Mouse (Mus musculus) CD4-positive naive resting alpha-beta T cell, adult 76 days (primary cell): ENCODE data around the gene Zfp286. TPM values are rescaled to one million over a fixed set of nuclear protein-coding genes. Genes with fewer than 3 reads are reported as not detected.

ENCODE experiments used
- total RNA-seq: library from RNA; stranded (reverse); gene quantifications from one replicate; pipeline ENCODE4 v1.2.4, GENCODE M21; 2023

The Zfp286 gene
- 1.9 TPM for total RNA-seq

DNA sequence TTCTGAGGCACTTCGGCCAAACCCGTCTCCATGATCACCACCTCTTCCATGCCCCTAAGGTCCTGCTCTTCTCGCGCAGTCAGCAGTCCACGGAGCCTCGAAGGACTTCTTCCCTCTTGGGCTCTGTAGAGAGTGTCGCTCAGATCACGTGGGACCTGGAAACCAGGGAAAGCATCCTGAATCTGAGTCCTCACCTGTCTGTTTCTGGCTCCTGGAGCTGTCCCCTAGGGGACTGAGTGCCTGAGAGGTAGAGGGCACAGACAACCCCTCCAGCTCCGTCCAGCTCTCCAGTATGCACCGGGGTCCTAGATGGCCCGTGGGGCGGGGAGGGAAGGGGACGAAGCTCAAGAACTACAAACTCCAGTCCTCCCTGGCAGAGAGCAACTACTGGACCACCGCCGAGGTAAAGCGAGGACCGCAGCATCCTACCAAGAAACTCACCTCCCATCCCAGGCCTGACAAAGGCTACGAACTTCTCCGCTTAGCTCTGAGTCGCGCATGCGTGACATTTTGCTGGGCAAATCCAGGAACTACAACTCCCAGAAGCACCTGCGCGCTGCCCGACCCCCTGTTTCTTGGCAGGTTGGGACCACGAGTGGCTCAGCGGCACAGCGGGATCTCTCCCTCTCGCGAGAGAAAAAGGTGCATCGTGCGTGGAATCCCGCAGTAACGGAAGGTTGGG is at the start of gene Zfp286:
Gene Zfp286 (minus strand): TSS at position 528 of the 682 bp plus-strand sequence.

GRCm38 (mm10) chr11:62820059-62820541 is 30.8 kb upstream of the Zfp286 start, which contains the start of gene Trim16:
Gene Trim16 (plus strand): TSS chr11:62820231.

DNA sequence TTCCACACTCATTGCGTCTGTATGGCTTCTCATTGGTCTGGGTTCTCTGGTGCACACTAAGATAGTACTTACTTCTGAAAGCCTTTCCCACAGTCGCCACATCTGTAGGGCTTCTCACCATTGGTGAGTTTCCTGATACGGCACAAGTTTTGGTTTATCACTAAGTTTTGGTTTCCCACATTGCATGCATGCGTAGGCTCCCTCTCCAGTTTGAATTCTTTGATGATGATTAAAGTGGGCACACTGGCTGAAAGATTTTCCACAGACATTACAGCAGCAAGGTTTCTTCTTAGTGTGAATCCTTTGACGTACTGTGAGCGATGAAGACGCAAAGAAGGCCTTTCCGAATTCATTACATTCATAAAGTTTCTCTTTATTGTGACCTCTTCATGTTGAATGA is 36.5 kb downstream of the Zfp286 start, which contains the start of gene Gm10428:
Gene Gm10428 (plus strand): TSS at position 321 of the 400 bp plus-strand sequence.

GRCm38 (mm10) chr11:62731311-62732021 is 57.8 kb downstream of the Zfp286 start, which contains the start of gene Zfp287:
Gene Zfp287 (minus strand): TSS chr11:62731905.

Other genes starting within 250 kb of the Zfp286 start
- gene Ubb, start 238.3 kb downstream of the Zfp286 start, total RNA-seq: 1,521 TPM
- 39.3 TPM for gene Trpv2, start 215.0 kb downstream of the Zfp286 start, total RNA-seq
- 0.85 TPM for gene Lrrc75a, start 140.9 kb downstream of the Zfp286 start, total RNA-seq
- gene Mmgt2, start 140.8 kb downstream of the Zfp286 start, total RNA-seq: 8.4 TPM
- 18.2 TPM for gene Zfp287, start 57.6 kb downstream of the Zfp286 start, total RNA-seq
- gene Gm10428, start 36.4 kb downstream of the Zfp286 start, total RNA-seq: not detected
- gene Trim16, start 30.8 kb upstream of the Zfp286 start, total RNA-seq: 1.1 TPM
- 3.3 TPM for gene Fbxw10, start 57.6 kb upstream of the Zfp286 start, total RNA-seq
- gene Tvp23b, start 90.0 kb upstream of the Zfp286 start, total RNA-seq: 13.3 TPM
- not detected for gene Cdrt4, start 161.7 kb upstream of the Zfp286 start, total RNA-seq